Mouse (Mus musculus) ES-Bruce4 (cell line): ENCODE data around the gene Itga7. TPM values are rescaled to one million over a fixed set of nuclear protein-coding genes. Genes with fewer than 3 reads are reported as not detected.
"Not testable (repeated sequence)": the region's sequence is repeated elsewhere in the genome, so short reads cannot be mapped to it uniquely, and the experiment has no call there.

Experiments used
- H3K27ac ChIP-seq: 2 replicates; pipeline ENCODE4 v1.5.1; 2012; ENCODE audit warnings: low read length, inconsistent platforms; ENCODE audit not compliant: insufficient read depth
- H3K27me3 ChIP-seq: 2 replicates; pipeline ENCODE4 v1.6.1; 2012; ENCODE audit warnings: mild to moderate bottlenecking, low read length, inconsistent platforms; ENCODE audit not compliant: control insufficient read depth, poor library complexity, insufficient read depth, severe bottlenecking
- H3K36me3 ChIP-seq: 2 replicates; pipeline ENCODE4 v1.6.1; 2012; ENCODE audit warnings: inconsistent platforms, mild to moderate bottlenecking, low read length, moderate library complexity; ENCODE audit not compliant: control insufficient read depth, poor library complexity, insufficient read depth, severe bottlenecking
- H3K4me1 ChIP-seq: one replicate; pipeline ENCODE4 v1.8.1; 2011; ENCODE audit warnings: low read length; ENCODE audit not compliant: control insufficient read depth, insufficient read depth
- H3K4me3 ChIP-seq: 2 replicates; pipeline ENCODE4 v1.5.1; 2011; ENCODE audit warnings: low read depth, mild to moderate bottlenecking, low read length
- H3K9ac ChIP-seq: 2 replicates; pipeline ENCODE4 v1.6.1; 2012; ENCODE audit warnings: low read depth, mild to moderate bottlenecking, inconsistent platforms; ENCODE audit not compliant: poor library complexity, severe bottlenecking
- H3K9me3 ChIP-seq: replicated peaks from 2 replicates; pipeline ENCODE4 v1.6.1; 2012; ENCODE audit warnings: mild to moderate bottlenecking, low read length, inconsistent platforms; ENCODE audit not compliant: control insufficient read depth, poor library complexity, insufficient read depth, severe bottlenecking
- CTCF ChIP-seq: IDR thresholded peaks from one replicate; pipeline ENCODE4 v1.8.1; 2011; ENCODE audit warnings: low read depth, low read length
- EP300 ChIP-seq: IDR thresholded peaks from 2 replicates; pipeline ENCODE4 v1.6.1; 2011; ENCODE audit warnings: low read depth, low read length; ENCODE audit not compliant: insufficient read depth
- POLR2A ChIP-seq: IDR thresholded peaks from one replicate; pipeline ENCODE4 v1.8.1; 2011; ENCODE audit warnings: low read length; ENCODE audit not compliant: insufficient read depth
- polyA plus RNA-seq: library from polyadenylated mRNA; stranded (reverse); fragments of >200 nt; gene quantifications from 2 replicates; pipeline ENCODE4 v1.2.4, GENCODE M21; 2011; ENCODE audit warnings: low read depth; ENCODE audit not compliant: missing spikeins, insufficient read depth, insufficient read length

The Itga7 gene
- polyA plus RNA-seq, 1 experiment = 1.6 TPM

GRCm38 (mm10) chr10:128980644-128981365 lies 47.2 kb downstream of the Itga7 start:
- Histone ChIP-seq H3K36me3 (no peaks in the 10 kb centered on the region), H3K27ac (peak overlapping the region; percentile 2; the same call in 1 of the 2 replicates), H3K4me1 (peaks cover 2% of the 10 kb centered on the region), H3K4me3 (no peak overlapping the region), H3K27me3 (no peaks in the 10 kb centered on the region), H3K9ac (no peak overlapping the region), H3K9me3 (no peaks in the 10 kb centered on the region)
- TF ChIP-seq EP300 (peak; percentile 55; the same call in 1 of the 2 replicates), POLR2A (no peak)

- not testable (repeated sequence) for H3K4me1 ChIP-seq, H3K27ac ChIP-seq, H3K27me3 ChIP-seq, H3K9ac ChIP-seq, H3K9me3 ChIP-seq, H3K36me3 ChIP-seq, H3K4me3 ChIP-seq
Measured at GRCm38 (mm10) chr10:128989131-128989530, 55.5 kb downstream of the Itga7 start, which contains the start of gene Olfr9. Gene Olfr9 (plus strand): TSS chr10:128989431.

GRCm38 (mm10) chr10:128990129-128990850 lies 56.7 kb downstream of the Itga7 start:
- not testable (repeated sequence) for H3K4me1 ChIP-seq, H3K9ac ChIP-seq, H3K9me3 ChIP-seq, H3K27me3 ChIP-seq, H3K27ac ChIP-seq, H3K4me3 ChIP-seq, H3K36me3 ChIP-seq

- H3K27ac ChIP-seq = no peak overlapping the region
- no peak overlapping the region for H3K9ac ChIP-seq
- no peaks in the 10 kb centered on the region for H3K36me3 ChIP-seq
- H3K9me3 ChIP-seq = no peaks in the 10 kb centered on the region
- no peak overlapping the region for H3K4me3 ChIP-seq
- H3K27me3 ChIP-seq = no peaks in the 10 kb centered on the region
- H3K4me1 ChIP-seq = no peaks in the 10 kb centered on the region
- TF ChIP-seq CTCF (no peak), EP300 (no peak), POLR2A (no peak)
Measured at GRCm38 (mm10) chr10:128990994-128991393, 57.4 kb downstream of the Itga7 start.

- Histone ChIP-seq H3K4me3 (no peak overlapping the region), H3K4me1 (no peaks in the 10 kb centered on the region), H3K27ac (no peak overlapping the region)
Measured at GRCm38 (mm10) chr10:128995796-128996195, 62.2 kb downstream of the Itga7 start.

GRCm38 (mm10) chr10:128996523-128997040 lies 63.0 kb downstream of the Itga7 start:
- H3K27me3 ChIP-seq = no peaks in the 10 kb centered on the region
- no peak overlapping the region for H3K9ac ChIP-seq
- H3K36me3 ChIP-seq = no peaks in the 10 kb centered on the region
- no peak overlapping the region for H3K27ac ChIP-seq
- no peaks in the 10 kb centered on the region for H3K4me1 ChIP-seq
- TF ChIP-seq EP300 (no peak), POLR2A (no peak)
- no peaks in the 10 kb centered on the region for H3K9me3 ChIP-seq
- H3K4me3 ChIP-seq = no peak overlapping the region

More at GRCm38 (mm10) chr10:128995796-128996195, 62.2 kb downstream of the Itga7 start:
- TF ChIP-seq EP300 (no peak), CTCF (no peak), POLR2A (no peak)
- Histone ChIP-seq H3K9me3 (no peaks in the 10 kb centered on the region), H3K27me3 (no peaks in the 10 kb centered on the region), H3K36me3 (no peaks in the 10 kb centered on the region), H3K9ac (no peak overlapping the region)
